Mouse (Mus musculus): Measurements from ENCODE around the gene Snx32. TPM values are rescaled to one million over a fixed set of nuclear protein-coding genes. Genes with fewer than 3 reads are reported as not detected.
"Not testable (repeated sequence)": the region's sequence is repeated elsewhere in the genome, so short reads cannot be mapped to it uniquely, and the experiment has no call there.

Gene Snx32
- total RNA-seq, 2 experiments from 2014 or later: 8.0 to 12.3 TPM

- DNase-seq: no peak
These were observed 2.0 kb upstream of the Snx32 start for GRCm38 (mm10) chr19:5512091-5513004.

DNA sequence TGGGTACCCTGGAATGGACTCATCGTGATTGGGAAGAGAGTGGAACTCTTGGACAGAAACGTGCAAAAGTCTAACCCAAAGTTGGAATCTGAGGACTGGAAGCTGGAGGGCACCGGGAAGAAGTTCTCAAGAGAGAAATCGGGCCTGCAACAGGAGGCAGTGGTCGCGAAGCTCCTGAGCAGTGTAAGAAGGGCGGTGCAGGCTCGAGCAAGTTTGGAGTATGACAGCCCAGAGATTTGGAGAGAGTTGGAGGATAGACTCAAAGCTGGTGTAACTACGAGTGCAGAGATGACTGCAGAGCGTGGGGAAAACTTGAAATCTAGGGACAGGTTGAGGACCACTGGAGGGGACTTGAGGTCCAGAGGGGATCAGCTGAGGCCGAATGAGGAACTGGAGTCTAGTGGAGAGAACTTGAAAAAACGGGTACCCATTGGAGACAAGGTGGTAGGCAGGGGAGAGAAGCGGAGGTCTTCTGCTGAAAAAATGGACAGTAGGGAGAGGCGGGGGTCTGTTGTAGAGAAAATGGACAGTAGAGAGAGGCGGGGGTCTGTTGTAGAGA is 815 bp upstream of the Snx32 start:
- DNase-seq: no peak

DNA sequence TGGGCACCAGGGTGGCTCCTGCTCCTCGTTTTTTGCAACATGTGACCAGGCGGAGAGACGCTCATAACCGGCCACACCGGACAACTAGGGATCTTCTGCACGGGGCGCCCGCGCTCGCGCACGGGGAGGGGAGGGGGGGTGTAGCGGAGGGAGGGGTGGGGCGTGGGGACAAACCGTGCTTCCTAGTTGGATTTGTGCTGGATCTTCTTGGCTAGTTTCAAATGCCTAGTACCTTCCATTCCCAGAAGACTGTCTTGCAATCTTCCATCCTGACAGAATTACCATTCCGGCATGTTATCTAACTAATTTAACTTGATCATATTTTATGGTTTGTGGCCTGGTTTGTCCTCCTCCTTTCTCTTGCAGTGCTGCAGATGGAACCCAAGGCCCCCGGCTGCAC is 6.7 kb downstream of the Snx32 start, which contains the start of gene 1700020D05Rik:
TSS of gene 1700020D05Rik (minus strand) at position 101 of the 400 bp plus-strand sequence.
- no peak for DNase-seq

GRCm38 (mm10) chr19:5500330-5500875 is 9.9 kb downstream of the Snx32 start:
- no peak for DNase-seq

GRCm38 (mm10) chr19:5496052-5496370 is 14.3 kb downstream of the Snx32 start:
- no peak for DNase-seq

- DNase-seq: no peak
These were observed 14.8 kb downstream of the Snx32 start for GRCm38 (mm10) chr19:5495353-5496051.

DNA sequence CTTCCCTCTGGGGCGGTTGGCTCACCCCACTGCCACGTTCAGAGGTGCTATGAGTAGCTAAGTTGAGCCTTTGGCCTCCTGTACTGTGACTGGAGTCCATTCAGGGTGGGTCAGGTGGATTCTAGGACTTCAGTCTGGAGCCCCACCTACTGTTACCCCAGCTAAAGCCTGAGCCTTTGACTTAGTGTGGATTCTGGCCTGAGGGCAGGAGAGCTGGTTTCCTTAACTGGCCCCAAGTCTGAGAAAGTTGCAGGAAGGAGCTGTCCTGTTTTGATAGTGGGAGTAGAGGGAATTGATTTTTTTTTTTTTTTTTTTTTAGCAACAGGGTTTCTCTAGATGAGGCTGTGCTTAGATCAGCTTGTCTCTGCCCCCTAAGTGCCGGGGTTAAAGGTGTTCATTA is 16.0 kb downstream of the Snx32 start:
- DNase-seq: no peak

- not testable (repeated sequence) for DNase-seq
These were observed 17.0 kb downstream of the Snx32 start for GRCm38 (mm10) chr19:5493301-5493721.

- DNase-seq: no peak
These were observed 17.7 kb downstream of the Snx32 start for GRCm38 (mm10) chr19:5492641-5493040.

DNA sequence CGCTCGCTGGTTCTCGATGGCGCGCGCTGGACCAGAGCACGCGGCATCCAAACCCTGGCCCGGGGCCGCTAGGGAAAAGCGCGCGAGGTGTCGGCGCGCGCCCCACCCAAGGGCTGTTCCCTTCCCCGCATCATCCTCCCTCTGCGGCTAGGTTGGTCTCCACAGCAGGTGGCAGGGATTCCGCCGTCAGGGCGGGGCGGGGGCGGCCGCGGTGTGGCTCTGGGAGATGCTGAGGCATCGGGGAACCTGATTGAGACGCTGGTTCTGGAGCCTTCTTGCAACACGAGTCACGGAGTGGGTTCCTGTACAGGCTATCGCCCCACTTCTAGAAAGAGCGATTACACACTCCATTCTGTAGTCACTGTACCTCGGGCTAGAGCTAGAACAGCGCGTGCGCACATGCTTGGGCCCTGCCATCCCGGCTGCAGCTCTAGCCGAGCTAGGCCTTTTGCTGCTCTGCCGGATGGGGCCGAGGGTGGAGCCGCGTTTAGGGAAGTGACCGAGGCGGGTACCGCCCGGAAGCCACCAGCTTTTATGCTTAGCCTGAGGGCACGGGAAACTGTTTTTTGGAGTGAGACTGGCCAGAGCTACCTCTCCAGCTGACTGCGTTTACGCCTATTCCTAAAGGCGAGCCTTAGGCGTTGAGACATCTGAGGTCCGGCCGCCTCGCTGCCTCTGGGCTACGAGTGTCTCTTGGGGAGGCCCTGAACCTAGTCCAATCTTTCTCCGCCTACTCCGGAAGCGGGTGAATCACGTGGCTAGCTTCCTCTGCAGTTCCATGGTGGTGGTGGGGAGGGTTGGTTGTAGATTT is 19.2 kb downstream of the Snx32 start:
- DNase-seq: peak; percentile 91

DNA sequence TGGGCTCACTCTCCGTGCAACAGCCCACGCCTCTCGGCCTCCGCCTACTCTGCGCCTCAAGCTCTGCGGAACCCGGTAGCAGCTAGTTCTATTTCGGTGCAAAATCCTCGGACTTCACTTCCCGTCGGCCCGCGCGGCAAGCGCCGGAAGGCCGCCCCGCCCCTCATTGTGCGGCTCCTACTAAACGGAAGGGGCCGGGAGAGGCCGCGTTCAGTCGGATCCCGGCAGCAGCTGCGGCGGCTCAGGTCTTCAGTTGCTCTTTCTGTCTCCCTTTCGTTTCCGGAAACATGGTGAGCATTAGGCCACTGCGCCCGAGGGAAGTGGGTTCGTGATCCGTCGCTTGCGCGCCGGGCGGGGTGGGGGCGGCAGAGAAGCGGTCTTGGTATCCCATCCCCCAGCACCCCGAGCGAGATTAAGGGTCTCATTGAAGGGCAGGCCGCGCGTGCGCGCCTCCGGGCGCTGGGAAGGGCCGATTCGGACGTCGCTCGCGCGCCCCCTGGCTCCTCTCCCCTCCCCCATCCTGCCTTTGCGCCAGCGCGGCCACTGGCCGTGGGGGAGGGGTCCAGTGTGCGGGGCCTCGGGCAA is 19.9 kb downstream of the Snx32 start, which contains the start of gene Cfl1:
TSS of gene Cfl1 (plus strand) at position 143 of the 585 bp plus-strand sequence.
- peak; percentile 96 for DNase-seq

- not testable (repeated sequence) for DNase-seq
These were observed 20.6 kb downstream of the Snx32 start for GRCm38 (mm10) chr19:5489721-5490120.

DNA sequence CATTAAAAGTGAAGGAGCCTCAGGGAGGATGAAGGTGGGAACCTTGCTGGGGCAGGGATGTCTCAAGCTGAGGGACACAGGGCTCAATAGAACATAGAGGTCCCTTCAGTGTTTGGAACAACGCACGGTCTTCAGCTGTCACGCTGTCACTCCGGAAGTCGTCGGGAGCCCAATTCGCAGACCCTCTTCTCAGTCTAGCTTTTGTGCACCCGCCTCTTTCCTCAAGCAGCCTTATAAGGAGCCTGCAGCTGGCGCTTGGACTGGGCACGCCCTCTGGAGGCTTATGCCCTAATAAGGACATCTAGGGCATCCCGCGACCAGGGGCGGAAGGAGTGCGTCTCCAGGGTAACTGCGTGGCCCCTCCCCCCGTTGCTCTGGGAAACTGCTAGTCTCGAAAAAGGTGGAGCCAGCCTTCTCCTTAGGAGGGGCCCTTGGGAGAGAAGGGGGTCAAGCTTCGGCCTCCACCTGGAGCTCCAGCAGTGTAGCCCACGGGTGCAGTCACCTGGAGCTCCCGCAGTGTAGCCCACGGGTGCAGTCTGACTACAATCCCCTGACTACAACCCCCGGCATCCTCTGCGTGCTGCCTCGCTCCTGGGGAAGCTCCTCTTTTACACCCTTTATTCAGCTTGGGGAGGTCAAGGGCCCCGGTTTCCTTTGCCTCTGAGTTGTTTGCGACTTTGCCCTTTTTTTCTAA is 21.3 kb downstream of the Snx32 start:
- peak; percentile 97 for DNase-seq

- peak; percentile 98 for DNase-seq
These were observed 22.4 kb downstream of the Snx32 start, which contains the start of gene Mus81 for GRCm38 (mm10) chr19:5487768-5488550. Gene Mus81, minus strand, starts transcription at chr19:5488402.

GRCm38 (mm10) chr19:5486771-5487170 is 23.6 kb downstream of the Snx32 start:
- DNase-seq: no peak

- no peak for DNase-seq
These were observed 24.1 kb downstream of the Snx32 start for GRCm38 (mm10) chr19:5486286-5486685.

DNA sequence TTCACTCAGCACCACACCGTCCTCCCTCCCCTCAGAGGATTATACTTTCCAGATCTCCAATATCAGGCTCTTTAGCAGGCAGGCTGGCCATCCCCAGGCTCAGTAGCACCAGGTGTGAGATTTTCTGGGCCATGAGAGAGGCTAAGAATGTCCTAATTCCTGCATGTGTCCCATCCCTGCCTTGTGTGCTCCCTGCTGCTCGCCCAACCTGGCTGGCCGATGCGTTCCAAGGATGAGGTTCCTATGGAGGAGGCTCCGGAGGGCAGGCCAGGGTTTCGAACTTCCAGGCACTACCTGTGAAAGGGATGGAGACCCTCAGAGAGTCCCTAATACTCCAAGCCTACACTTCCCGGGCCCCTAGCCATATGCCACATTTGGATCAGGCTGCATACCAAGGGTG is 24.5 kb downstream of the Snx32 start:
- DNase-seq: no peak

DNA sequence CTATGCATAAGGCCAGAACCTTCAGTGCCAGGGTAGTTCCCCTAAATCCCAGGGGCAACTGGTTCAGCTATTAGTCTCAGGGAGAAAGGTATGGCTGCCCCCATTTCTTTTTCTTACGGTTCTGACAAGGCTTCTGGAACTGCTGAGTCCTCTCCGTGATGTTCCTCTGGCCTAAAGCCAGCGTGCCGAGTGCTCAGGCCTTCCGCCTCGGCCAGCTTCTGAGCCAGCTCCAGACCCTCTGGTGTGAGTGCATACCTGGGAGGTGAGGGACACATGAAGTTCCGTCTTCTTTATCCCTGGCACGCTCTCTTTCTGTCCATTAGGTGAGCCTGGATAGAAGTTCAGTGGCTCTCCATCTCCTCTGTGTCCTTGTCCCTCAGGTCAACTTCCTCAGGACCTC is 25.0 kb downstream of the Snx32 start:
- DNase-seq: no peak

GRCm38 (mm10) chr19:5484496-5484895 is 25.8 kb downstream of the Snx32 start:
- no peak for DNase-seq
